Mouse (Mus musculus) WW6 (cell line): ENCODE measurements around the gene Vmn1r10.

Experiments
- DNase-seq: peaks from one replicate; pipeline ENCODE4 v3.0.0-alpha.2; 2013; ENCODE audit warnings: low read depth, low spot score

Vmn1r10 gene

GRCm38 (mm10) chr6:57109154-57109553, at the start of gene Vmn1r10:
Gene Vmn1r10 (plus strand): TSS chr6:57109454.
- no peak for DNase-seq

DNA sequence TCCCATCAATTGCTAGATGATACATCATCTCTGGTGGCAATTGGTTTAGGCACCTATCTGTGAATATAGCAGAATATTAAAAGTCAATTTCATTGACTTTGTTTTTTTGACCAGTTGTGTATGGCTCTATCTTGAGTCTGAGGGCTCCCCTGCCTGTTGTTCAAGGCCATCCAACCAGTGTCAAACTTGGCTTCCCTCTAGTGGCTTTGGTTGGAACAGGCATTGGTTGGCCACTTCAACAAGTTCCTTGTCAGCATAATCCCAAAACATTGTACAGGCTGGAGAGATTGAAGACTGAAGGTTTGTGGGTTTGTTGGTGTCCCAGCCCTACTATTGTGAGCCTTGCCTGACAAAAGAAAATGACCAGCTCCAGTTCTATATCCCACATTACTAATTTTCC, 45.5 kb upstream of the Vmn1r10 start:
- peak; percentile 5 for DNase-seq

- DNase-seq: no peak
Observed at GRCm38 (mm10) chr6:57066487-57066886, 42.8 kb upstream of the Vmn1r10 start, which contains the start of gene Vmn1r9. Gene Vmn1r9 (plus strand): TSS chr6:57066787.

GRCm38 (mm10) chr6:57106358-57106757, 2.9 kb upstream of the Vmn1r10 start:
- DNase-seq: no peak

GRCm38 (mm10) chr6:57133155-57133554, 23.9 kb downstream of the Vmn1r10 start, which contains the start of gene Vmn1r11:
Gene Vmn1r11 (plus strand): TSS chr6:57133455.
- DNase-seq: no peak

- DNase-seq: no peak
Observed at GRCm38 (mm10) chr6:57156619-57157018, 47.4 kb downstream of the Vmn1r10 start, which contains the start of gene Vmn1r12. Gene Vmn1r12 (plus strand): TSS chr6:57156919.
